Mouse (Mus musculus) neural tube, embryonic 15.5 days (tissue): ENCODE results near the gene Gzf1. TPM values are rescaled to one million over a fixed set of nuclear protein-coding genes. Genes with fewer than 3 reads are reported as not detected.
A peak's percentile ranks its signal among the peaks of the same experiment; 100 is the strongest.

Source experiments
- ATAC-seq: fragments of 200-750 bp; cut with Nextera tagmentation; 2 replicates; pipeline ENCODE4 v1.8.0; 2017; ENCODE audit warnings: mild to moderate bottlenecking, moderate TSS enrichment, moderate library complexity; ENCODE audit not compliant: low FRiP score
- H3K27ac ChIP-seq: fragments of 300-500 bp; sonication (generic); replicated peaks from 2 replicates; pipeline ENCODE4 v1.5.1; 2015; ENCODE audit warnings: mild to moderate bottlenecking, inconsistent platforms
- H3K27me3 ChIP-seq: fragments of 300-500 bp; sonication (generic); replicated peaks from 2 replicates; pipeline ENCODE4 v1.6.1; 2015; ENCODE audit warnings: inconsistent platforms
- H3K36me3 ChIP-seq: fragments of 300-500 bp; sonication (generic); 2 replicates; pipeline ENCODE4 v1.6.1; 2015; ENCODE audit warnings: inconsistent platforms
- H3K4me1 ChIP-seq: fragments of 300-500 bp; sonication (generic); 2 replicates; pipeline ENCODE4 v1.6.1; 2015; ENCODE audit warnings: inconsistent platforms
- H3K4me2 ChIP-seq: fragments of 300-500 bp; sonication (generic); 2 replicates; pipeline ENCODE4 v1.6.1; 2015; ENCODE audit warnings: inconsistent platforms, mild to moderate bottlenecking, moderate library complexity
- H3K4me3 ChIP-seq: fragments of 300-500 bp; sonication (generic); replicated peaks from 2 replicates; pipeline ENCODE4 v1.5.1; 2015; ENCODE audit warnings: mild to moderate bottlenecking, inconsistent platforms
- H3K9ac ChIP-seq: fragments of 300-500 bp; sonication (generic); replicated peaks from 2 replicates; pipeline ENCODE4 v1.6.1; 2015; ENCODE audit warnings: mild to moderate bottlenecking, inconsistent platforms
- H3K9me3 ChIP-seq: fragments of 300-500 bp; sonication (generic); replicated peaks from 2 replicates; pipeline ENCODE4 v1.6.1; 2016; ENCODE audit warnings: inconsistent platforms
- WGBS: fragments of 180-500 bp; shearing (Covaris S2); methylation state at CpG from one replicate; pipeline ENCODE4 v1.1.7; 2015; ENCODE audit warnings: mixed read lengths; 5-methylcytosine and 5-hydroxymethylcytosine counted together
- polyA plus RNA-seq: library from polyadenylated mRNA; unstranded; fragments of >200 nt; fragmentation: Nextera tagmentation; extraction: Ambion mirVana; gene quantifications from 2 replicates; pipeline ENCODE4 v1.2.1, GENCODE M21; 2015

Gene Gzf1
- 13.8 and 15.7 TPM in 2 replicates for polyA plus RNA-seq

- peak within 1 kb of the TSS; percentile 94 for H3K4me2 ChIP-seq
- H3K36me3 ChIP-seq = peaks cover 34% of the 10 kb centered on the region
- WGBS = under 1% methylated on average over 39 of the region's 39 CpGs
- H3K9ac ChIP-seq = peak within 1 kb of the TSS; percentile 82
- no peaks in the 10 kb centered on the region for H3K27me3 ChIP-seq
- peak; percentile 94 for ATAC-seq
- H3K4me3 ChIP-seq = peak within 1 kb of the TSS; percentile 78
- no peaks in the 10 kb centered on the region for H3K9me3 ChIP-seq
- H3K4me1 ChIP-seq = peaks cover 61% of the 10 kb centered on the region
- peak within 1 kb of the TSS; percentile 91 for H3K27ac ChIP-seq
Measured at GRCm38 (mm10) chr2:148680775-148681291, at the start of gene Gzf1. TSS of gene Gzf1 (plus strand) at chr2:148681023.

- WGBS = 94% methylated on average over 3 of the region's 3 CpGs
- no peak for ATAC-seq
Measured at GRCm38 (mm10) chr2:148631602-148632001, 49.2 kb upstream of the Gzf1 start.

GRCm38 (mm10) chr2:148634466-148634865 lies 46.4 kb upstream of the Gzf1 start:
- Histone ChIP-seq H3K4me1 (no peaks in the 10 kb centered on the region), H3K9me3 (no peaks in the 10 kb centered on the region), H3K9ac (no peak overlapping the region), H3K27ac (no peak overlapping the region), H3K4me2 (no peak overlapping the region), H3K36me3 (no peaks in the 10 kb centered on the region), H3K4me3 (no peak overlapping the region), H3K27me3 (no peaks in the 10 kb centered on the region)
- 94% methylated on average over 4 of the region's 4 CpGs for WGBS
- no peak for ATAC-seq

More at GRCm38 (mm10) chr2:148631602-148632001, 49.2 kb upstream of the Gzf1 start:
- no peaks in the 10 kb centered on the region for H3K27me3 ChIP-seq
- H3K4me2 ChIP-seq = no peak overlapping the region
- no peaks in the 10 kb centered on the region for H3K9me3 ChIP-seq
- H3K4me3 ChIP-seq = no peak overlapping the region
- H3K27ac ChIP-seq = no peak overlapping the region
- no peak overlapping the region for H3K9ac ChIP-seq
- no peaks in the 10 kb centered on the region for H3K4me1 ChIP-seq
- H3K36me3 ChIP-seq = no peaks in the 10 kb centered on the region

GRCm38 (mm10) chr2:148642610-148643370 lies 38.0 kb upstream of the Gzf1 start:
- no peak for ATAC-seq
- Histone ChIP-seq H3K4me3 (no peak overlapping the region), H3K27ac (no peak overlapping the region), H3K36me3 (no peaks in the 10 kb centered on the region), H3K27me3 (no peaks in the 10 kb centered on the region), H3K9me3 (no peaks in the 10 kb centered on the region), H3K4me2 (no peak overlapping the region), H3K9ac (no peak overlapping the region), H3K4me1 (no peaks in the 10 kb centered on the region)
- 69% methylated on average over 1 of the region's 1 CpGs for WGBS

- Histone ChIP-seq H3K4me2 (no peak overlapping the region), H3K4me1 (no peaks in the 10 kb centered on the region), H3K4me3 (no peak overlapping the region), H3K9me3 (no peaks in the 10 kb centered on the region), H3K27me3 (no peaks in the 10 kb centered on the region), H3K9ac (no peak overlapping the region), H3K36me3 (no peaks in the 10 kb centered on the region), H3K27ac (no peak overlapping the region)
- no peak for ATAC-seq
- 89% methylated on average over 6 of the region's 6 CpGs for WGBS
Measured at GRCm38 (mm10) chr2:148644421-148645000, 36.3 kb upstream of the Gzf1 start.

GRCm38 (mm10) chr2:148650587-148651357 lies 30.1 kb upstream of the Gzf1 start:
- H3K36me3 ChIP-seq = no peaks in the 10 kb centered on the region
- ATAC-seq = peak; percentile 29; the same call in 1 of the 2 replicates
- H3K27me3 ChIP-seq = no peaks in the 10 kb centered on the region
- no peak overlapping the region for H3K9ac ChIP-seq
- 7% methylated on average over 3 of the region's 3 CpGs for WGBS
- H3K27ac ChIP-seq = 0 out of 2 replicates have a peak overlapping the region, but pooled peaks have one; percentile 37
- no peak overlapping the region for H3K4me2 ChIP-seq
- peaks cover 3% of the 10 kb centered on the region; the same call in 1 of the 2 replicates for H3K4me1 ChIP-seq
- no peak overlapping the region for H3K4me3 ChIP-seq
- H3K9me3 ChIP-seq = no peaks in the 10 kb centered on the region

GRCm38 (mm10) chr2:148654961-148655360 lies 25.9 kb upstream of the Gzf1 start:
- Histone ChIP-seq H3K27me3 (no peaks in the 10 kb centered on the region), H3K36me3 (no peaks in the 10 kb centered on the region), H3K27ac (no peak overlapping the region), H3K4me3 (no peak overlapping the region), H3K9ac (no peak overlapping the region), H3K9me3 (no peaks in the 10 kb centered on the region), H3K4me2 (no peak overlapping the region), H3K4me1 (peaks cover 3% of the 10 kb centered on the region; the same call in 1 of the 2 replicates)
- WGBS = 5% methylated on average over 3 of the region's 3 CpGs
- ATAC-seq = peak; percentile 90

- Histone ChIP-seq H3K27ac (no peak overlapping the region), H3K9me3 (no peaks in the 10 kb centered on the region), H3K4me2 (no peak overlapping the region), H3K36me3 (no peaks in the 10 kb centered on the region), H3K4me3 (no peak overlapping the region), H3K27me3 (no peaks in the 10 kb centered on the region), H3K9ac (no peak overlapping the region), H3K4me1 (no peaks in the 10 kb centered on the region)
- no peak for ATAC-seq
- 100% methylated on average over 1 of the region's 1 CpGs for WGBS
Measured at GRCm38 (mm10) chr2:148663458-148663857, 17.4 kb upstream of the Gzf1 start.

- ATAC-seq = peak; percentile 100
- H3K4me1 ChIP-seq = peaks cover 29% of the 10 kb centered on the region
- peak within 1 kb of the TSS; percentile 83 for H3K27ac ChIP-seq
- peaks cover 21% of the 10 kb centered on the region for H3K36me3 ChIP-seq
- peak within 1 kb of the TSS; percentile 72 for H3K9ac ChIP-seq
- H3K9me3 ChIP-seq = no peaks in the 10 kb centered on the region
- WGBS = 1% methylated on average over 58 of the region's 58 CpGs
- H3K4me2 ChIP-seq = peak within 1 kb of the TSS; percentile 72
- H3K27me3 ChIP-seq = no peaks in the 10 kb centered on the region
- peak within 1 kb of the TSS; percentile 74 for H3K4me3 ChIP-seq
Measured at GRCm38 (mm10) chr2:148672199-148673096, 8.4 kb upstream of the Gzf1 start, which contains the start of gene Nxt1. TSS of gene Nxt1 (plus strand) at chr2:148672601.

- no peaks in the 10 kb centered on the region for H3K27me3 ChIP-seq
- peak; percentile 52 for ATAC-seq
- peaks cover 62% of the 10 kb centered on the region for H3K4me1 ChIP-seq
- H3K27ac ChIP-seq = peak overlapping the region; percentile 85
- no peaks in the 10 kb centered on the region for H3K9me3 ChIP-seq
- peak overlapping the region; percentile 50 for H3K4me3 ChIP-seq
- H3K4me2 ChIP-seq = peak overlapping the region; percentile 66
- peaks cover 21% of the 10 kb centered on the region for H3K36me3 ChIP-seq
- H3K9ac ChIP-seq = peak overlapping the region; percentile 45
- 4% methylated on average over 26 of the region's 26 CpGs for WGBS
Measured at GRCm38 (mm10) chr2:148677801-148678200, 3.0 kb upstream of the Gzf1 start.
